Mouse (Mus musculus): ENCODE data around the gene Thada. TPM values are rescaled to one million over a fixed set of nuclear protein-coding genes. Genes with fewer than 3 reads are reported as not detected.

Thada gene
- total RNA-seq, 2 experiments from 2014 or later, result 37.6 to 39.3 TPM

DNA sequence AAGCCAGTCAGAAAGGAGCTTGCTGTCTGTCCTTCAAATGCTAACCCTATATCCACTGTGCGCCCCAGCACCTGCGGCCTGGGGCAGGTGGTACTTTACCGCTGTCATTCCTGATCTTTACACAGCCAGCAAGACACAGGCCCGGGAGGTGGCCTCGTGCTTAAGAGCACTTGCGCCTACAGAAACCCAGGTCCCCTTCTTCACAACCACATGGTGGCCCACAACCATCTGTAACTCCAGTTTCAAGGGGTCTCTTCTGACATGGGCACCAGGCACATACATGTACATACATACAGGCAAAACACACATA, 311.0 kb downstream of the Thada start:
- ATAC-seq (replicated peaks; ENCODE audit: poor library complexity, severe bottlenecking), result no peak

DNA sequence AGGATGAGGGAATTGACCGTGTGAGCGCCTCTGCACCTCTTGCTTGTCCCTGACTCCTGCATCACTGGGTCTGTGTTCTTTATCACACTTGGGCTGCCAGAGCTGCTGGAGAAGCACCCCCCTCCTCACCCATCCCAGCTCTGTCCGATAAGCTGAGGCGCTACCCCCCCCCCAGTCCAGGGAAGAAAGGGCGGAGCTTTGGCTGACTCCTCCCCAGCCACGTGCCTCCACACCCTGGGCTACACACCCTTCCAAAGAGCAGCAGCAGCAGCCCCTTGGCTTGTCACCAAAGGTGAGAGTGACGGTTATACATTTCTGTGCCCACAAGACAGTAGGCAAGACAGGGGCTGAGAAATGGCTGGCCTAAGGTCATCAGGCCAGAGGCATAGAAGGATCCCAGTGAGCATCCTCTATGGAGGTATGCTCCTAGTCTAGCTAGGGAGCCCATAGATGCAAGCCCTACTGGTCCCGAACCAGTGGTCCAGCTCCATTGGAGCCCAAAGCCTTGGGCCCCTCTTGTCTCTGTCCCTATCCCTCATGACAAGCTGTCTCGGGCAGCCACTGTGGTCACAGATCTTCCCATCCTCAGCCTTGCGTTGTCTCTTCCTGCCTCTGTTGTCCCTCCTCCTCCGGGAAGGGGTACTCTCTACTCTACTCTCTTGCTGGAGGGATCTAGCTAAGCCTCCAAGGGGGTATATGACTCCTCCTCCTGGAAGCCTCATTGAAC, 311.5 kb downstream of the Thada start:
- no peak for ATAC-seq (replicated peaks; ENCODE audit: poor library complexity, severe bottlenecking)

DNA sequence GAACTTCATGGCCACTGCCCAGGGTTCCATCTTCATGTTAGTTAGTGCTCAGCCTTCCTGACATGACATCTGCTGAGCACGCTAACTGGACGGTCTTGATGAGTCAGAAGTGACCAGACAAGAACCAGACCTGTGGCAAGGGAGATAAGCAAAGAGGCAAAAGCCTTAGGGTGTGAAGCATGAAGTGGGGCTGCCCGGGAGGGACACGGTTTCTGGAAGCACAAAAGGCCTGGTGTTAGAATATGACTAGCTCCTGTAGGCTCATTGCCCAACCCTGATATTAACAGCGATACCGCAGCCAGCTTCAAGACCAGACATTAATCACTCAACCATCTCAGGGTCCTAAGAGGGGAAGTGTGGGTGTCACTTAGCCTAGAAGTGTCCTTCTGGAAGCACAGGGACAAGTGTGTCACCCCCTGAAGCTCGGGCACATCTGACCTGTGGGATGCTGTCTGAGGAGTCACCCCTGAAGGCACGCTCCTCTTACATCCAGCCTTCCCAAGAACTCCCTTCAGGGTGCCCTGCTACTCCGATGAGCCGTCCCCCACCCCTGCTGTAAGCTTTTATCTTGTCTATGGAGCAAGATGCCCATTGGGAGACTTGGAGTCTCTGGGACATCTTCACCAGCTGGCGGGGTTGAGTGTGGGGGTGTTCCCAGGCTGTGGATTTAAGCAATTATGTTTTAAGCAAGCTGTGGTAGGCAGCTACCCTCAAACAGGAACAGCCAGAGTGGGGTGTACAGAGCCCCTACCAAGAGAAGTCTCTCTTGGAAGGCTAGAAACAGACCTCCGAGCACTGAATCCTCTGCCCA, 312.8 kb downstream of the Thada start:
- ATAC-seq (replicated peaks; ENCODE audit: poor library complexity, severe bottlenecking), result peak; percentile 47

DNA sequence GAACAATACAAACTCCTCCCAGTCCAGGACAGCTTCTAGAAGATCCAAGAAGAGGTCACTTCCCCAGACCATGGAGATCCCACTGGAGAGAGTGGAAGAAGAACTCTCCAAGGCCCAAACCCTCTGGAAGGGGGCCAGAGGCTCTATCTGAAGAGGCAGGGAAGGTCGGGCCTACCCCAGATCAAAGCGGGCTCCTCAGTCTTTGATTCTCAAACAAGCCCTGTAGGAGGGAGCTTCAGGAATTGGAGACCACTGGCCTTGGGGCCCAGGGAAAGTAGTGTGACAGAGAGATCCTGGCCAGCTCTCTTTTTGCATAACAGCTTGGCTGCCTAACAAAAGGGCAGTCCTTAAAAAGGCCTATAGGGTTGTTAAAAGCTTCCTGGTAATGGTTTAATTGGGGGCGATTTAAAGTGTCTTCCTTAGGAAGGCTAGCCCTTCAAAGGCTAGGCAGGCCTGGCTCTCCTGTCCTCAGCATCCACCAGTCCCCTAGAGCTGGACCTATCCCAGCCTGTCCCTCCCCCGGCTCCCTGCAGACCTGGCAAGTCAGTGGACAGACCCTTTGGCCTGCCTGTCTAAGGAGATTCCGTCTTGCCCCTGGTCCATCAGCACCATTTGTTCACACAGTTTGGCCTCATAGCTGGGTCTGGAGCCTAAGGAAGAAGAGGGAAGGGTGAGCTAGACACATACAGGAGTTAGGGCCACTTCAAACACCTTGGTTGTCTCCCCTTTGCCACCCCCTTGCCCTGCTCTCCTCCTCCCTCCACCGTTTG, 313.6 kb downstream of the Thada start:
- ATAC-seq (replicated peaks; ENCODE audit: poor library complexity, severe bottlenecking), result no peak

DNA sequence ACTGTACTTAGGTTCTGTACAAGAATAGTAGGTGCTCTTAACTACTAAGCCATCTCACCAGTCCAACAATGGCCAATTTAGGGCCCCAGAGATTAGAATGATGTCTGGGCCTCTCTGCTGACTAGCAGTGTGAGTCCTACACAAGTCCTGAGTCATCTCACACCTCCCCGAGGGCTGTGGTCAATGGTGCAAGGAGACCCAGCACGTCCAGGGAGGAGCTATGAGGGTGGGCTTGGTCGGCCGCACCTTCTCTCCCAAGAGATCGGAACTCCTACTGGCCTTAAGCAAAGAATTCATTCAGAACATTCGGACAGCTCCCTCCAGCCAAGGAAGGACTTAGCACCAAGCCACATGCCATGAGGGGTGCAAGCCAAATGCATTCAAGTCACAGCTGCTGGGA, 314.7 kb downstream of the Thada start:
- ATAC-seq (replicated peaks; ENCODE audit: poor library complexity, severe bottlenecking), result peak; percentile 31

DNA sequence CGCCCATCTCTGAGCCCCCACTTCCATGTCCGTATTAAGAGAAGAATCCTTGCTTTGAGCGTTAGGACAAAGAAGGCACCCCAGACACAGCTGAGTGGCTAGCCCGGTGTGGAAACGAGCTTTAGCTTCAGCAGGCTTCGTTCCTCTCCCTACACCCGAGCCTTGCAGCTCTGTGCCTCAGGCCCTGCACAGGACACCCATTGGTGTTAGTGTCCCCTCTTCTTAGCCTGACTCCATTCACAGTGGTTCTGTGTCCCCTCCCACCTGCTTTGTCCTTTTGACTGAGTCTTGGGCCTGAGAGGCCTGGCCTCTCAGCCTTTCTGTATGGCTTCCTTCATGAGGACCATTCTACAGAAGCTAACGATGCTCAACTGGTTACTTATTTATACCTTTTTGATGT, 315.7 kb downstream of the Thada start:
- no peak for ATAC-seq (replicated peaks; ENCODE audit: poor library complexity, severe bottlenecking)

DNA sequence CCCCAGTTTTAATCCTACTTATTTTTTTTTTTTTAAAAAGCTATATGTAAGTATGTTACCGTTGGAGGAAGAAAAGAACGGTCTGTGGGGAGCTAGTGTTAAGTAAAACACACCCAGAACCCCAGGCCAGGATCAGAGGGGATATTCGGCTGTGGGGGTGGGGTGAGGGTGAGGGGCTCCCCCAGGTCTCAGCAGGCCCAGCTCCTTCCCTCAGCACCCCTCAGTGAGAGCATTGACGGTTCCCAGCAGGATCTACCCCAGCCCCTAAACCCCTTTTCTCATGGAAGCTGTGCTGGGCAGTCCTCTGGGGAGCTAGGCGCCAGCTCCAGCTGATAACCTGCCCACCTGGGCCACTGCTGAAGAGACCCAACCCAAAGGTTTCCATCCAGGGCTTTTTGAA, 316.4 kb downstream of the Thada start:
- no peak for ATAC-seq (replicated peaks; ENCODE audit: poor library complexity, severe bottlenecking)

DNA sequence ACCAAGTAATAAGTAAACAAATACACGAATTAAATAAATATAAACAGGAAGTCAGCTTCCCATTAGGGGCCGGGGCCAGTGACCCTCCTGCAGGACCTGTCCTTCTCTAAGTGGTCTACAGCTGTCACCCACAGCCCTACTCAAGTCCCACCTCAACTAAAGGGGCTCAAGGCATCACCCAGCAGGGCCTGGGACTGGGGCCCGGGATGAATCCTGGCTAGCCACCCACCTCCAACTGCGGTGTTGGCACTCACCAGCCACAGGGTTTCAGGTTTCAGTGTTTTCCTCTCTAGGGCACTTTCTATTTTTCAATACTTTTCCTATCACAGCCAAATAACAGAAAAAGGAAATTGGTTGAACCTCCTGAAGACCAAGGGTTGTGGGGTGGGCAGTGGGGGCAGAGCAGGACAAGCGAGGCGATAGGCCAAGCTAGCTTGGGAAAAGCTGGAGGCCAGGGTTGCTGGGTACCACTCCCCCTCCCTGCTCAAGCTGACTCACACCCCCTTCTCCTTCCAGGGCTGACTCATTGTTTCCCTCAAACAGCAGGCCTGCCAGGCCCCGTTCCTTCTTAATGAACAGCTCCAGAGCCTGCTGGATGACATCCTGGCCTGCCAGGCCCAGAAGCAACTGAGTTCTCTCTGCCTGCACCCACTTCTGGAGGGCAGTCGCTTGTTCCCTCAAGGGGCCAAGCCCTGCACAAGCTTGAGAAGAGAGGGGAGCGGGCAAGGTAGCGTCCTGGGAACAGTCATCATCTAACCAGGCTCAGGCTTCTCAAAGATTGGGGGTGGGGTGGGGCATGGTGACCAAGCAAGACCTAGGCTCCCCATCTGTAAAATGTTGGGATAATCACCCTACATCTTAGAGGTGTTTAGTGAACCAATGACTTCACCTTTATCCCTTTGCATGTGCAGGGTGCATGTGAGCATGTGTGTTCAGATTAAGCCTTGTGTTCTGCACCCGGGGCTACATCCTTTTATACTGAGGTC, 317.2 kb downstream of the Thada start:
- peak; percentile 31 for ATAC-seq (replicated peaks; ENCODE audit: poor library complexity, severe bottlenecking)

DNA sequence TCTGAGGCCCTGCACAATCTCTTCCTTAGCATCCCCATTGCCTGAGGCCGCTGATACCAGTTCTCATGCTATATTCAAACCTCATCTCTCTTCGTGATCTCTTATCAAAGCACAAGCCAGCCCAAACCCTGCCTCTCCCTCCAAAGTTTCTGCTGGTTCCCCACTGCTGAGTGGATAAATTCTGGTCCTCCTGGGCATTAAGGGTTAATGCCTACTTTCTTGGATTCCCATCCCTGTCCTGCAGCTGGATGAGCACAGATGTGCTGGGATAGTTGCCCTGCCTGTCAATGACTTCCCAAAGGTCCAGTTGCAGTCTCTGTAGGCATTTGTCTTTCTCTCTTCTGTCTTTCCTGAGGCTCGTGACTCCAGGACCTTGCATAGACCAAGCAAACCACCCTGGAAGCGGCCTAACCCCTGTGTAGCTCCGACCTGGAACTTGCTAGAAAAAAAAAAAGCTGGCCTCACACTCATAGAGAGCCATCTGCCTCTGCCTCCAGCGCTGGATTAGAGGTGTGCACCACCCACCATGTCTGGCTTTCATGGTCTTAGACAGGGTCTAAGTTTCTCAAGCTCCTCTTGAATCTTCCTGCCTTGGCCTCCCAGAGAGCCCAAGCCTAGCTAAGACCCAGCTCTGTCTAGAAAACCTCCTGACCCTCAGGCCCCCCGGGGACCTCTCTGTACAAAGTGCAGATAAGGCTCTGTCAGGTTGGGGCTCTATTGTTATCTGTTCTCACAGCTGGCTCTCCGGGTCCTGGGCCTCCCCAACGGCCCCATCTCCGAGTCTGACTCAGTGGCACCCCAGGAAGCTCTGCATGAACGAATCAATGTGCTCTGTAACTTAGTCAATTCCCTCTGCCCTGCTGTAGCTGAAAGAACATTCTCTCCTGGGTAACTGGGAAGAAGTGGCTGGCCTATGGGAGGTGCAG, 318.6 kb downstream of the Thada start:
- ATAC-seq (replicated peaks; ENCODE audit: poor library complexity, severe bottlenecking), result no peak

DNA sequence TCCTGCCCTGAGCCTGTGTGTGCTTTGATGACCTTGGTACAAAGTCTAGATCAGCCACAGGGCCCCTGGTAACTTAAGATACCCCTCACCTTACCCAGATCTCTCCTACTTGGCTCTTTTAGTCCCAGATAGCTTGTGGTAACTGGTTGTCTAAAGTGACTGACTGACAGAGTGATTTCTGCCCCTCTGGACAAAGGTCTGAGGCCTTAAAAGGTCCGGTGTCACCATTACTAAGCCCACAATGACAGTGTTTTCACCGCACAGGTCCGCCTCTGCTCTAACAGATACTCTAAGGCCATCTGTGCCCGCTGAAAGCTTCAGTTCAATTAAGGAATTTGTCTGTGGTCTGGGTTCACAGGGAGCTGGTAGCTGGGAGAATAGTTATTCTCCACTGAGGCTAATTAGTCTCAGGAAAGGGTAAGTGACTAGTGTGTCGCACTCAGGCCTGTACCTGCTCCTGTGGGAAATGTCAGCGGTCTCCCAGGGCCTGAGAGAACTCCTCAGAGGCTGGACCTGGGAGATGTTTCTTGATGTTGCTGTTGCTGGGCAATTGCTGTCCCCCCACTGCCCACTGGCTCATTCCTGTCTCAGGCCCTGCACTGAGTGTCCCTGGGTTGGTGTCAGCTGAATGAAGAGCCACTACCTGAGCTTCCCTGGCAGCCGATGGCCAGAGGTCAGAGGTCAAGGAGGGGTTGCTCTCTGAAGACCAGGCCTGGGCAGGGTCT, 319.4 kb downstream of the Thada start:
- ATAC-seq (replicated peaks; ENCODE audit: poor library complexity, severe bottlenecking), result no peak

DNA sequence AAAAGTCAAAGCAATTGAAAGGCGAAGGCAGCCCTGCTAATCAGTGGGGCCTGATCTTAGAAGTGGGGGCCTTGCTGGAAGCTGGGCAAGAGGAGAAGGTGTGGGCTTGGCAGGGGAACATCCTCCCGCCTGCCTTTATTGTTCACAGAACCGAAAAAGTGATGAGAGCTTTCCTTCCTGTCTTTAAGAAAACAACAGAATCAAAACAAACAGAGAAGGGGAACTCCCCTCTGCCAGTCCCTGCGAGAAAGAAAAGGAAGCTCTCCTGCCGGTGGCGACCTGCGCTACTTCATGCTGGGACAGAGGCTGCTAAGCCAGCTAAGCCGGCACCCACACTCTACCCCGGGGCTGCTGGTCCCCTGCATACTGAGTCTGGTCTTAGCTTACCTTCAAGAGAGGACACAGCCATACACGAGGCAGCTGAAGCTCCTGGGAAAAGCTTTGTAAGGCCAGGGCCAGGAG, 320.1 kb downstream of the Thada start:
- peak; percentile 33 for ATAC-seq (replicated peaks; ENCODE audit: poor library complexity, severe bottlenecking)

DNA sequence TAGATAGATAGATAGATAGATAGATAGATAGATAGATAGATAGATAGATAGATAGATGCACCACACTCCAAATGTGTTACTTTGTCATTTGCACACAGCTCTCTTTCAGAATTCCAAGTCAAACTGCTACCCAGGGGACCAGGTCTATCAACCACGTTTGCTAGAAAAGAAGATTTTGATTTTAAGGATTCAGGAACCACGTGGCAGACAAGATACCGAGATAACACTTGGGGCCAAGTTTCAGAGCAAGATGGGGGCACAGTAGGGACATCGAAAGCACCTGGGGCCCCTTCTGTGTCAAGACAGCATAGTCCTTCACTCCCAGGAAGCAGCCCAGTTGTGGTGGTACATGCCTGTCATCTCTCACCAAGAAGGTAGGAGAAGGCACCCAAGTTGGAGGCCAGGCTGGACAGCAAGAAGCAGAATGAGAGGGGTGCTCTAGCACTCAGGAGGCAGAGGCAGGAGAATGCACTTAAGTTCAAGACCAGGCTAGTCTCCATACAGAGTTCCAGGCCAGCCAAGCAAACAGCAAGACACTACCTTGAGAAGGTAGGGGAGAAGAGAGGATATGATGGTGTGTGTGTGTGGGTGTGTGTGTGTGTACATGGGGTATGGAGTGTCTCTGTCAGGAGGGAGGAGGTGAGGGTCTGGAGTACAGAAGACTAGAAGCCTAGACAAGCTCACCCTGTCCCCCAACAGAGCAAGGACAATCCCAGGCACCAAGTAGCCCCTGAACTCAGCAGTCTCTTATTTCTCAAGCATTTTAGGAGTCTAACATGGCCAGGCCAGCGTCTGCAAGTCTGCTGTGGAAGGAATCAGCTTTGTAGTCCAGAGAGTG, 321.0 kb downstream of the Thada start:
- no peak for ATAC-seq (replicated peaks; ENCODE audit: poor library complexity, severe bottlenecking)

DNA sequence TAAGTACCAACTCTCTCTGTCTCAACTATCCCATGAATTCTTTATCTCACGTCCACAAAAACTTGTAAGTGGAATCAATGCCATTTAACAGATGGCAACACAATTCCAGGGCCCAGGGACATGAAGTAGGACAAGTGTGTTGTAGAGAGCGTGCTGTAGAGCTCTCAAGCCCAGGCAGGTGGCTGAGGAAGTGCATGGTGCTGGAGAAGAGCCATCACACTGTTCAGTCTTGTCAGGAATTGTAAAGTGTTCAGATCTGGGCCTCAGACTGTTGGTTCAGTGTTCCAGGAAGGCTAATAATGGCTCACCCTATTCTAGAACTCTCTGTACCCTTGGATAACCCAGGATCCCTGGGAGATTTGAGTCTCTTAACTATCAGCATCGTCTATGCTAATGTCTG, 321.9 kb downstream of the Thada start:
- ATAC-seq (replicated peaks; ENCODE audit: poor library complexity, severe bottlenecking), result no peak

DNA sequence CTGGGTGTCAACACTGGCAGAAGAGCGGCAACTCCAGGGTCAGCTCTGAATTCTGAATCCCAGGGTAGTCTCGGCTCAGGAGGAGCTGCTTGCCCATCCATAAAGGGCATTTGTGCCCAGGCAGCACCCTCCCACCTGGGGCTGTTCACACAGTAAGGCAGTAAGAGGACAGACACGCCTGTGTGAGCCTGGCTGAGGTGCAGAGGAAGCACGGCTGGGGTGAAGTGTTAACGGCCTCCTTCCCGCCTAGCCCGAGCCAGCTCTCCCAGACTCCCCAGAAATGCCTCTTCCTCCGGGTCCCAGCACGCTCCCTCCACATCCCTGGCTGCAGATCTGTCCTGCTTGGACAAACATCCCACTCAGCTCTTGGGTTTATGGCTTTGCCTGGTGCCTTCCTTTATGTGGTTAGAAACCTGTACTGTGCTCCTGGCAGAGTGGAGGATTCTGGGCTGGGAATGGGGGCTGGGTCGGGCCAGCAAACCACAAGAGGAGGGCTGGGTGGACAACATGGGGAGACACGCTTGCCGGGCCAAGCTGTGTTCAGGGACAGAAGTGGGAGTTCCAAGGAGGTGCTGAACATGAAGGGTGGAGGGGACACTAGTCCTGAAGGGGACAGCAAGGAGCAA, 322.7 kb downstream of the Thada start:
- ATAC-seq (replicated peaks; ENCODE audit: poor library complexity, severe bottlenecking), result no peak

DNA sequence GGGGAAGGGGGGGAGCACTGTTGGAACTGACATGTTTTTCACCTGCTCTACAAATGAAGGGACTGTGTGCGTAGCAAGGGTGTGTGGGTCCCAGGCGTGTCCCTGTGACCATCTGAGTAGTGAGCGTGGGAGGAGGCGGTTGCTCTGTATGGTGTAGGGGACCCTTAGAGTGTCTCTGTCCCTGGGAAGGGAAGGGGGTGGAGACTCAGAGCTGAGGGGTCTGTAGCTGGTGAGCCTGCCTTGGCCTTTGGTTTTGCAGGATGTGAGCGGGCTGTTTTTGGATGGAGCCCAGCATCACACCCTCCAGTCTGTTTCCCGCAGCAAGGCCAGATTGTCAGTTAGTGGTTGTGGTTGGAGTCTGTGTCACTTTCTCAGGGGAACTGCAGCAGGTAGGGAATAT, 324.3 kb downstream of the Thada start:
- ATAC-seq (replicated peaks; ENCODE audit: poor library complexity, severe bottlenecking), result peak; percentile 23

DNA sequence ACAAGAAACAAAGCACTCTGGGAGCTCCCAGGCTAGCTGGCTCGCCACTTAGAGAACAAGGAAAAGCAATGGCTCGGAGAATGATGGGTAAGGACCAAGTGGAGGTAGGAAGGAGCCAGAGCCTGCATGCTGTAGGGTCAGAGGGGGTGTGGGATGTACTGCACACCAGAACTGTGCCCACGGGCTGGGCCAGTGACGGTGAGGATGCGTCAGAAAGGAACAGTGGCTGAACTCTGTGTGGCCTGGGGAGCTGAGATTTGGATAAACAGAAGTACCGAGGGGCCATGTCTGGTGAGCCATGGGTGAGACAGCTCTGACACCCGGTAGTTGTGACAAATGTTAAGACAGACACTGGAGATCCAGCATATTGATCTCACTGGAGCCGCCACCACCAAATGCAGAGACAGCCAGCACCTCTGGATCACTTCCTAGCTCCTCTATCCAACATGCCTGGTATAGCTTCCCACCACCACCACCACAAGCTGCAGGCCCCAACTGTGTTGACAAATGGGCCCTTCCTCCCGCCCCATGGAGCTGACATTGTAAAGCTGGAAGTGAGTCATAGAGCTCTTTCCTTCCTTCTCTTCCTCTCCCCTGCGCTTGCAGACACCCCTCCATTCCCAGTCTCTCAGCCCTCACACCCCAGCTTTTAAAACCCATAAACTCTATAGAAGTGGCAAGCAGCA, 325.0 kb downstream of the Thada start:
- peak; percentile 71 for ATAC-seq (replicated peaks; ENCODE audit: poor library complexity, severe bottlenecking)

All from granulocyte monocyte progenitor cell, adult 5-6 weeks (primary cell).